Mouse (Mus musculus) right cerebral cortex, adult 18-20 months (tissue): ENCODE measurements around the gene Hist1h2bk.
A peak's percentile ranks its signal among the peaks of the same experiment; 100 is the strongest.

Experiments used
- DNase-seq: peaks from one replicate; pipeline ENCODE4 v3.0.0; 2022; ENCODE audit warnings: mixed read lengths

The Hist1h2bk gene

GRCm38 (mm10) chr13:22035267-22036148 is at the start of gene Hist1h2bk, which contains the start of gene Hist1h2ah:
Gene Hist1h2bk (plus strand): TSS chr13:22035870.
Gene Hist1h2ah (minus strand): TSS chr13:22035568.
- peak; percentile 89 for DNase-seq

- DNase-seq, result no peak
Observed at GRCm38 (mm10) chr13:21992550-21992949, 43.1 kb upstream of the Hist1h2bk start.

- no peak for DNase-seq
Observed at GRCm38 (mm10) chr13:21993957-21994738, 41.5 kb upstream of the Hist1h2bk start.

- no peak for DNase-seq
Observed at GRCm38 (mm10) chr13:21994896-21995295, 40.8 kb upstream of the Hist1h2bk start.

- no peak for DNase-seq
Observed at GRCm38 (mm10) chr13:21995331-21995914, 40.2 kb upstream of the Hist1h2bk start.

- no peak for DNase-seq
Observed at GRCm38 (mm10) chr13:21996101-21996839, 39.4 kb upstream of the Hist1h2bk start.

- DNase-seq, result no peak
Observed at GRCm38 (mm10) chr13:21996840-21997185, 38.9 kb upstream of the Hist1h2bk start.

- DNase-seq, result no peak
Observed at GRCm38 (mm10) chr13:21997201-21997820, 38.4 kb upstream of the Hist1h2bk start.

GRCm38 (mm10) chr13:21997821-21998220 is 37.8 kb upstream of the Hist1h2bk start:
- DNase-seq, result no peak

- no peak for DNase-seq
Observed at GRCm38 (mm10) chr13:21998412-21998811, 37.3 kb upstream of the Hist1h2bk start.

GRCm38 (mm10) chr13:21999147-21999546 is 36.5 kb upstream of the Hist1h2bk start:
- no peak for DNase-seq

- no peak for DNase-seq
Observed at GRCm38 (mm10) chr13:22001346-22001745, 34.3 kb upstream of the Hist1h2bk start.

- DNase-seq, result no peak
Observed at GRCm38 (mm10) chr13:22001823-22002222, 33.8 kb upstream of the Hist1h2bk start.

GRCm38 (mm10) chr13:22005605-22006333 is 29.9 kb upstream of the Hist1h2bk start:
- DNase-seq, result no peak

- DNase-seq, result no peak
Observed at GRCm38 (mm10) chr13:22006334-22007120, 29.1 kb upstream of the Hist1h2bk start.

GRCm38 (mm10) chr13:22007121-22007510 is 28.6 kb upstream of the Hist1h2bk start:
- DNase-seq, result no peak

- DNase-seq, result no peak
Observed at GRCm38 (mm10) chr13:22007872-22008271, 27.8 kb upstream of the Hist1h2bk start.

GRCm38 (mm10) chr13:22008707-22009106 is 27.0 kb upstream of the Hist1h2bk start:
- no peak for DNase-seq

GRCm38 (mm10) chr13:22009642-22010041 is 26.0 kb upstream of the Hist1h2bk start, which contains the start of gene Prss16:
Gene Prss16 (minus strand): TSS chr13:22009742.
- DNase-seq, result no peak

GRCm38 (mm10) chr13:22013716-22014115 is 22.0 kb upstream of the Hist1h2bk start:
- no peak for DNase-seq
